Mouse (Mus musculus) forebrain, embryonic 12.5 days (tissue): ENCODE data around the gene Mgll. TPM values are rescaled to one million over a fixed set of nuclear protein-coding genes. Genes with fewer than 3 reads are reported as not detected.

Source experiments
- ATAC-seq: fragments of 200-750 bp; cut with Nextera tagmentation; 2 replicates; pipeline ENCODE4 v1.8.0; 2017; ENCODE audit warnings: moderate TSS enrichment; ENCODE audit not compliant: low FRiP score
- H3K27ac ChIP-seq: fragments of 300-500 bp; sonication (generic); 2 replicates; pipeline ENCODE4 v1.5.1; 2016; ENCODE audit warnings: mild to moderate bottlenecking
- H3K27me3 ChIP-seq: fragments of 300-500 bp; sonication (generic); 2 replicates; pipeline ENCODE4 v1.6.1; 2016; ENCODE audit warnings: mild to moderate bottlenecking
- H3K36me3 ChIP-seq: fragments of 300-500 bp; sonication (generic); replicated peaks from 2 replicates; pipeline ENCODE4 v1.6.1; 2016; ENCODE audit warnings: mild to moderate bottlenecking
- H3K4me1 ChIP-seq: fragments of 300-500 bp; sonication (generic); 2 replicates; pipeline ENCODE4 v1.6.1; 2016
- H3K4me2 ChIP-seq: fragments of 300-500 bp; sonication (generic); 2 replicates; pipeline ENCODE4 v1.6.1; 2016; ENCODE audit warnings: mild to moderate bottlenecking, moderate library complexity
- H3K4me3 ChIP-seq: fragments of 300-500 bp; sonication (generic); replicated peaks from 2 replicates; pipeline ENCODE4 v1.5.1; 2016; ENCODE audit warnings: mild to moderate bottlenecking
- H3K9ac ChIP-seq: fragments of 300-500 bp; sonication (generic); 2 replicates; pipeline ENCODE4 v1.6.1; 2016; ENCODE audit warnings: mild to moderate bottlenecking
- H3K9me3 ChIP-seq: fragments of 300-500 bp; sonication (generic); 2 replicates; pipeline ENCODE4 v1.6.1; 2016
- WGBS: fragments of 180-500 bp; shearing (Covaris S2); methylation state at CpG from one replicate; pipeline ENCODE4 v1.1.7; 2016; 5-methylcytosine and 5-hydroxymethylcytosine counted together
- polyA plus RNA-seq: library from polyadenylated mRNA; unstranded; fragments of >200 nt; fragmentation: Nextera tagmentation; extraction: Ambion mirVana; gene quantifications from 2 replicates; pipeline ENCODE4 v1.2.1, GENCODE M21; 2016

The Mgll gene
- polyA plus RNA-seq, 1 experiment from 2014 or later = 5.5 TPM

DNA sequence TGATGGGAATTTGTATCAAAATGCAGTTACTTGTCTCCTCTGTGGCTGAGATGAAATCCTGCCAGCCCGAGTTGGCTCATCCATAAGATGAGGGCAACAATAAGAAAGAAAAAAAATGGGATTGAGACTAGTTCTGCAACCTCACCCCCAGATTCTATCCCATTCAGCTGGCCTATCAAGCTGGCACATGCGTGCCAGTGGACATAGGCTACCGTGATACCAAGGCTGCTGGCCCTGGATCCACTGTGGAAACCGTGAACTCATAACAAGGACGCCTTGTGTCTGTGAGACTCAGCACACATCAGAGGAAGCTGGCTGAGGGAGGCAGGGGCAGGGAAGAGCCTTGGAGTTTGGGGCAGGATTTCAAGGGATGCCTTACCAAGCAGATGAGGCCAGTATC, 46.8 kb downstream of the Mgll start:
- Histone ChIP-seq H3K27ac (no peak overlapping the region), H3K4me3 (no peak overlapping the region), H3K27me3 (no peaks in the 10 kb centered on the region), H3K9me3 (no peaks in the 10 kb centered on the region), H3K36me3 (no peaks in the 10 kb centered on the region), H3K4me2 (no peak overlapping the region), H3K4me1 (peaks cover 11% of the 10 kb centered on the region), H3K9ac (no peak overlapping the region)
- 89% methylated on average over 5 of the region's 5 CpGs for WGBS
- ATAC-seq = no peak

- Histone ChIP-seq H3K27ac (no peak overlapping the region), H3K9me3 (no peaks in the 10 kb centered on the region), H3K36me3 (no peaks in the 10 kb centered on the region), H3K4me3 (no peak overlapping the region), H3K4me2 (no peak overlapping the region), H3K4me1 (peaks cover 14% of the 10 kb centered on the region), H3K27me3 (0 out of 2 replicates have a peak, but pooled peaks cover 6% of the 10 kb centered on the region), H3K9ac (no peak overlapping the region)
- no peak for ATAC-seq
- WGBS = 89% methylated on average over 13 of the region's 13 CpGs
These were observed 47.8 kb downstream of the Mgll start for GRCm38 (mm10) chr6:88772041-88772440.

- H3K27ac ChIP-seq = no peak overlapping the region
- H3K4me2 ChIP-seq = no peak overlapping the region
- no peaks in the 10 kb centered on the region for H3K9me3 ChIP-seq
- 0 out of 2 replicates have a peak, but pooled peaks cover 6% of the 10 kb centered on the region for H3K27me3 ChIP-seq
- H3K9ac ChIP-seq = no peak overlapping the region
- H3K36me3 ChIP-seq = no peaks in the 10 kb centered on the region
- no peak for ATAC-seq
- no peak overlapping the region for H3K4me3 ChIP-seq
- H3K4me1 ChIP-seq = peaks cover 18% of the 10 kb centered on the region
- 83% methylated on average over 9 of the region's 9 CpGs for WGBS
These were observed 49.8 kb downstream of the Mgll start for GRCm38 (mm10) chr6:88774055-88774454.

GRCm38 (mm10) chr6:88775267-88775666, 51.1 kb downstream of the Mgll start:
- Histone ChIP-seq H3K4me3 (no peak overlapping the region), H3K9ac (no peak overlapping the region), H3K4me2 (no peak overlapping the region), H3K27ac (no peak overlapping the region), H3K4me1 (peaks cover 18% of the 10 kb centered on the region), H3K9me3 (no peaks in the 10 kb centered on the region), H3K27me3 (0 out of 2 replicates have a peak, but pooled peaks cover 6% of the 10 kb centered on the region), H3K36me3 (no peaks in the 10 kb centered on the region)
- WGBS = 71% methylated on average over 14 of the region's 14 CpGs
- ATAC-seq = no peak

DNA sequence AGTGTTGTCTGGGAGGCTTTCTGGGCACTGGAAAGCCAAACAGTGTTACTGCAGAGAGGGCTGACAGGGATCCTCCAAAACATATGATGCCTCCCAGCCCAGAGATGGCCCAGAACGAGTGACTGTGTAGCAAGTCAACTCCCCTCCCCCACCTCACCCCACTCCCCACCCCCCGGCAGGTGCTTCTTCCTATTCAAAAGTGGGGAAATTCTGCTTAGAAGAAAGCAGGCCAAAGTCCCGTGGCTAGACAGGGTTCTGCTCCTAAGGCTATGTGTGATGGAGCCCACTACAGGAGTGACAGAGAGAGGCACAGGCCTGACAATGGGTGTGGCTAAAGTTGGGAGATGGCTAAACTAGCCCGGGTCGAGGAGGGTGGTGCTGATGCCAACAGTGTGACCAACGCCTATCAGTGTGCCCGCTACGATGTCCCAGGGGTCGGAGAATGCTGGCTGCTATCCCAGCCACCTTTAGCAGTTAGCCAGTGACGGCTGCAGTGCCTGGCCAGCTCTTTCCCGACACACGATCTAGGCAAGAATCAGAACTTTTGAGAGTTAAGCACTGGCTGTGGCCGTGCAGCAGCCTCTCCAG, 52.2 kb downstream of the Mgll start:
- no peak overlapping the region for H3K9ac ChIP-seq
- peaks cover 18% of the 10 kb centered on the region for H3K4me1 ChIP-seq
- no peak overlapping the region for H3K4me3 ChIP-seq
- H3K27me3 ChIP-seq = 0 out of 2 replicates have a peak, but pooled peaks cover 6% of the 10 kb centered on the region
- 68% methylated on average over 13 of the region's 13 CpGs for WGBS
- H3K4me2 ChIP-seq = no peak overlapping the region
- H3K36me3 ChIP-seq = no peaks in the 10 kb centered on the region
- H3K27ac ChIP-seq = no peak overlapping the region
- no peaks in the 10 kb centered on the region for H3K9me3 ChIP-seq
- no peak for ATAC-seq

DNA sequence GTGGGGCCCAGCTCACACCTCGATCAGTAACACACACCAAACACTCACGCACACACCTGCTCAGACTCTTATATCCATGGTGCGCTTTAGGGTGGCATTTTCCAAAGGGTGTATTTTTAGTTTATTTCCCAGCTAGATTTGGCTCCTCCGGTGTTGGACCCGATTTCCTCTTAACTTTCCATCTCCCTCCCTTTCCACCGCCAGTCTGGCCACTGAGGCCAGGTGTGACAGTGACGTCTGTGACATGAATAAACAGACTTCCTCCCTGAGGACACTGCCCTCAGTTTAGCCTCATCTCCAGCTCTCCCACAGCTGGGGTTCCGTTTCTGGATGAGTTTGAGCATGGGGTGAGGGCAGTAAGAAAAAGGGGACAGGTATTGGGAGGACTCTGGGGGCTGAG, 52.8 kb downstream of the Mgll start:
- no peak for ATAC-seq
- H3K4me1 ChIP-seq = peaks cover 18% of the 10 kb centered on the region
- H3K27me3 ChIP-seq = peaks cover 9% of the 10 kb centered on the region; the same call in 1 of the 2 replicates
- no peak overlapping the region for H3K27ac ChIP-seq
- H3K4me2 ChIP-seq = no peak overlapping the region
- 82% methylated on average over 8 of the region's 8 CpGs for WGBS
- no peaks in the 10 kb centered on the region for H3K36me3 ChIP-seq
- no peaks in the 10 kb centered on the region for H3K9me3 ChIP-seq
- no peak overlapping the region for H3K9ac ChIP-seq
- H3K4me3 ChIP-seq = no peak overlapping the region

DNA sequence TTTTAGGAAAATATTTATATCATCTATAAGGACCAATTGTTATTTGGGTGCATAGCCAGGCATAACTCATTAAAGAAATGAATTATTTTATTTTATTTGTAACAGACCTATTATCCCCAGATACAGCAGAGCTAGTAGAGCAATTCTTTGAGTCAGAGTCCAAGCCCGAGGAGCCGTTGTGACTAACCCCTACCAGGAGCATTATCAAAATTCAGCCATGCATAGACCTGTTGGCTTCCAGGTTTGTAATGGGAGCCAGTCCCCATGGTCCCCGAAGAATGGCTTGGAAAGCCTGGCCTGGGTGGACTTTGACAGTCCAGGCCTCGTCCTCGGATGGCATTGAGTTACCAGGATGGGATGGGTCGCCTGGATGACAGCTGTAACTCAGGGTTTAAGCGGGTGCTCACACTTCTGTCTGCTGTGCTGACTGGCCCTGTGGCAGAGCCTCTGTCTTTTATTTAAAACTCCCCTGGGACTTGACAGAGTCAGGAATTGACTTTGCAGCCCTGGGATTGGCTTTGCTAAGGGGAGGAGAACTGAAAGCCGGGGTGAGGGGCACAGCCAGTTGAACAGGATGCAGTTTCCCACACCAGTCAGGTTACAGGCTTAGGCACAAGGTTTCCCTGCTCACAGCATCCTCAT, 54.0 kb downstream of the Mgll start:
- 16% methylated on average over 8 of the region's 8 CpGs for WGBS

GRCm38 (mm10) chr6:88779755-88780154, 55.5 kb downstream of the Mgll start:
- peaks cover 12% of the 10 kb centered on the region; the same call in 1 of the 2 replicates for H3K27me3 ChIP-seq
- H3K9ac ChIP-seq = no peak overlapping the region
- H3K36me3 ChIP-seq = no peaks in the 10 kb centered on the region
- no peak overlapping the region for H3K4me2 ChIP-seq
- H3K4me3 ChIP-seq = no peak overlapping the region
- 86% methylated on average over 5 of the region's 5 CpGs for WGBS
- H3K4me1 ChIP-seq = peaks cover 16% of the 10 kb centered on the region
- no peaks in the 10 kb centered on the region for H3K9me3 ChIP-seq
- no peak for ATAC-seq
- H3K27ac ChIP-seq = no peak overlapping the region

More for the DNA sequence above, 54.0 kb downstream of the Mgll start:
- H3K4me3 ChIP-seq = no peak overlapping the region
- H3K27me3 ChIP-seq = peaks cover 12% of the 10 kb centered on the region; the same call in 1 of the 2 replicates
- H3K9me3 ChIP-seq = no peaks in the 10 kb centered on the region
- no peak overlapping the region for H3K9ac ChIP-seq
- no peak for ATAC-seq
- H3K4me2 ChIP-seq = no peak overlapping the region
- peaks cover 18% of the 10 kb centered on the region for H3K4me1 ChIP-seq
- H3K36me3 ChIP-seq = no peaks in the 10 kb centered on the region
- no peak overlapping the region for H3K27ac ChIP-seq

DNA sequence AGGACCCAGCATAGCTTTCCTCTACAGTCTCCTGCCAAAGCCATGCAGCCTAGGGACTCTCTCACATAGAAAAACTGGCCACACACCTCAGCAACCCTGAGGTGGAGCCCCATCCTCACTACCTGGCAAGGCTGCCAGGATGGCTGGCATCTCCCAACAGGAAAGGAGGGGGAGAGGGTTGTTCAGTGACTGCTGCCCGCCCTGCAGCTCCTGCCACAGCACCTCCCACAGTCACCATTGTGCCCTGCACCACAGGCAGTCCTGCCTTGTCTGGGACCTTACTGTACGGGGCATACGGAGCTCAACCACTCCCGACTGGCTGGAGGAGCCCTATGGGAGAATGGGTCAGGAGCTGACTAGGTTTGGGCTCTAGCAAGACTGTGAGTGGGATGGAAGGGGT, 57.7 kb downstream of the Mgll start:
- 43% methylated on average over 4 of the region's 4 CpGs for WGBS
- peaks cover 21% of the 10 kb centered on the region for H3K4me1 ChIP-seq
- no peak overlapping the region for H3K4me2 ChIP-seq
- H3K9me3 ChIP-seq = no peaks in the 10 kb centered on the region
- no peak overlapping the region for H3K4me3 ChIP-seq
- peaks cover 6% of the 10 kb centered on the region; the same call in 1 of the 2 replicates for H3K27me3 ChIP-seq
- no peaks in the 10 kb centered on the region for H3K36me3 ChIP-seq
- H3K9ac ChIP-seq = no peak overlapping the region
- ATAC-seq = no peak
- no peak overlapping the region for H3K27ac ChIP-seq

GRCm38 (mm10) chr6:88782981-88783397, 58.8 kb downstream of the Mgll start:
- no peak for ATAC-seq
- Histone ChIP-seq H3K36me3 (no peaks in the 10 kb centered on the region), H3K27me3 (peaks cover 6% of the 10 kb centered on the region; the same call in 1 of the 2 replicates), H3K4me1 (peaks cover 26% of the 10 kb centered on the region), H3K9me3 (no peaks in the 10 kb centered on the region), H3K4me3 (no peak overlapping the region), H3K4me2 (no peak overlapping the region), H3K9ac (no peak overlapping the region), H3K27ac (no peak overlapping the region)
- WGBS = 58% methylated on average over 4 of the region's 4 CpGs

DNA sequence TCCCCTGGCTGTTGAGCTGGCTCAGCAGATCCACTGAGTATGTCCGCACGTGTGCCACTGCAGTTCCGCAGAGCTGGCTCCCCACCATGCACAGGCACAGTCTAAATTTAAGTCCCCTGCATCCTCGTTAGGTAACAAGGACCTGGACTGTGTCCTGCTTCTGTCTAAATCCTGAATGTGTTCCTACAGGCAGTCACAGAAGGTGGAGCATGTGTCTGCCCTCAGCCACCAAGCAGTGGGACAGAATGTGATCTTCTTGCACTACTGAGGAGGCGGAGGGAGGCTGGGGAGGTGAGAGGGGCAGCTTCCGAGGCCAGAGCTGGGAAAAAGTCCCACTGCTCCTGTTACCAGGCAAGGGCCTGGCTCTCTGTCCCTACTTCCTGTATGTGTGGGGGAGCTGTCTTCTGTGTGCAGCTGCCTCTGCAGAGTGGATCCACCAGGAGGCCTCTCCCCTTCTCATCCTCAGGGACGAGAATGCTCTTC, 60.5 kb downstream of the Mgll start:
- ATAC-seq = no peak
- Histone ChIP-seq H3K27me3 (peaks cover 6% of the 10 kb centered on the region; the same call in 1 of the 2 replicates), H3K9me3 (no peaks in the 10 kb centered on the region), H3K36me3 (no peaks in the 10 kb centered on the region), H3K9ac (no peak overlapping the region), H3K27ac (0 out of 2 replicates have a peak overlapping the region, but pooled peaks have one; percentile 25), H3K4me1 (peaks cover 22% of the 10 kb centered on the region), H3K4me3 (no peak overlapping the region), H3K4me2 (no peak overlapping the region)
- 64% methylated on average over 7 of the region's 7 CpGs for WGBS

DNA sequence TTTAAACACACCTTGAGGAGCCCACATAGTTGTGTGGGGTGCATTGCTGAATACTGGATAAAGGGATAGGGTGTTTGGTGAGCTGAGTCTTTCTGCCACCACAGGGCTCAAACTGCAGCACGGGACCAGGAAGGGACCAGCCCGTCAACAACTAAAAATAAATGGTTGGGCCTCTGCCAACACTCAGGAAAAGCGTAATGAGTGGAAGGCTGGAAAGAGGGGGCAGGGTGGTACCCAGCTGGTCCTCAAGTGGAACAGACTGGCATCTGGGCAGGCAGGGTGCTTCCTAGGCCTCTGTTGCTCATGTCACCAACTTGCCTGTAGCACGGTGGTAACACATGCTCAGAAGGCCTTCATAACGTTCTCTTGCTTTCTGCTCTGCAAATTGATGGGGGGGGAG, 61.1 kb downstream of the Mgll start:
- no peak overlapping the region for H3K9ac ChIP-seq
- peaks cover 6% of the 10 kb centered on the region; the same call in 1 of the 2 replicates for H3K27me3 ChIP-seq
- no peak for ATAC-seq
- H3K4me1 ChIP-seq = peaks cover 22% of the 10 kb centered on the region
- H3K9me3 ChIP-seq = no peaks in the 10 kb centered on the region
- H3K27ac ChIP-seq = peak overlapping the region; percentile 19; the same call in 1 of the 2 replicates
- no peaks in the 10 kb centered on the region for H3K36me3 ChIP-seq
- H3K4me2 ChIP-seq = no peak overlapping the region
- H3K4me3 ChIP-seq = no peak overlapping the region
- 69% methylated on average over 5 of the region's 5 CpGs for WGBS
